Mouse (Mus musculus) myocyte (in vitro differentiated cells): ENCODE data around the gene Ucn. TPM values are rescaled to one million over a fixed set of nuclear protein-coding genes. Genes with fewer than 3 reads are reported as not detected.

Source experiments
- H3K27me3 ChIP-seq: one replicate; pipeline ENCODE4 v1.6.1; 2011; ENCODE audit not compliant: control insufficient read depth, insufficient read depth, insufficient read length
- H3K36me3 ChIP-seq: one replicate; pipeline ENCODE4 v1.6.1; 2011; ENCODE audit not compliant: control insufficient read depth, insufficient read depth
- H3K4me2 ChIP-seq: one replicate; pipeline ENCODE4 v1.6.1; 2011; ENCODE audit warnings: low read depth, control low read depth
- H3K4me3 ChIP-seq: one replicate; pipeline ENCODE4 v1.5.1; 2011; ENCODE audit warnings: mild to moderate bottlenecking, control low read depth, moderate library complexity
- H3K79me2 ChIP-seq: one replicate; pipeline ENCODE4 v1.6.1; 2011; ENCODE audit not compliant: control insufficient read depth, insufficient read depth
- H3ac ChIP-seq: one replicate; pipeline ENCODE4 v1.6.1; 2011; ENCODE audit not compliant: control insufficient read depth, insufficient read length
- CEBPB ChIP-seq: IDR thresholded peaks from 2 replicates; pipeline ENCODE4 v1.6.1; 2011; ENCODE audit warnings: mild to moderate bottlenecking, moderate library complexity; ENCODE audit not compliant: poor library complexity, insufficient read depth, severe bottlenecking
- E2F4 ChIP-seq: IDR thresholded peaks from one replicate; pipeline ENCODE4 v1.6.1; 2011; ENCODE audit warnings: mild to moderate bottlenecking, control low read depth, moderate library complexity; ENCODE audit not compliant: insufficient read depth
- MAX ChIP-seq: IDR thresholded peaks from one replicate; pipeline ENCODE4 v1.6.1; 2011; ENCODE audit warnings: low read depth, mild to moderate bottlenecking, control low read depth
- MYOD1 ChIP-seq, 3 experiments: IDR thresholded peaks; one replicate each; pipeline ENCODE4 v1.6.1; 2011; ENCODE audit warnings: control low read depth in 2 of 3, low read depth in 2 of 3, mild to moderate bottlenecking in 2 of 3, moderate library complexity in 1 of 3; ENCODE audit not compliant: insufficient read length in 2 of 3, control insufficient read depth in 1 of 3
- MYOG ChIP-seq, 3 experiments: IDR thresholded peaks; one replicate each; pipeline ENCODE4 v1.6.1; 2011; ENCODE audit warnings: control low read depth in 2 of 3, low read depth in 2 of 3, mild to moderate bottlenecking in 2 of 3; ENCODE audit not compliant: insufficient read length in 2 of 3, control insufficient read depth in 1 of 3, insufficient read depth in 1 of 3
- POLR2A ChIP-seq: IDR thresholded peaks from one replicate; pipeline ENCODE4 v1.6.1; 2011; ENCODE audit warnings: low read depth, mild to moderate bottlenecking, control low read depth, moderate library complexity; ENCODE audit not compliant: insufficient read length
- POLR2AphosphoS2 ChIP-seq: IDR thresholded peaks from one replicate; pipeline ENCODE4 v1.6.1; 2011; ENCODE audit warnings: low read depth, control low read depth; ENCODE audit not compliant: insufficient read length
- REST ChIP-seq: IDR thresholded peaks from one replicate; pipeline ENCODE4 v1.6.1; 2011; ENCODE audit warnings: mild to moderate bottlenecking, control low read depth, moderate library complexity; ENCODE audit not compliant: insufficient read depth, insufficient read length
- SRF ChIP-seq: IDR thresholded peaks from one replicate; pipeline ENCODE4 v1.6.1; 2011; ENCODE audit warnings: low read depth; ENCODE audit not compliant: control insufficient read depth, insufficient read length
- TCF12 ChIP-seq: IDR thresholded peaks from one replicate; pipeline ENCODE4 v1.6.1; 2011; ENCODE audit warnings: mild to moderate bottlenecking, control low read depth; ENCODE audit not compliant: poor library complexity, insufficient read depth, severe bottlenecking
- TCF3 ChIP-seq: IDR thresholded peaks from one replicate; pipeline ENCODE4 v1.6.1; 2011; ENCODE audit warnings: low read depth, control low read depth; ENCODE audit not compliant: insufficient read length
- USF1 ChIP-seq: IDR thresholded peaks from one replicate; pipeline ENCODE4 v1.6.1; 2011; ENCODE audit warnings: low read depth, mild to moderate bottlenecking, control low read depth, moderate library complexity
- polyA plus RNA-seq: library from polyadenylated mRNA; unstranded; fragments of >200 nt; fragmentation: generic; extraction: Trizol; gene quantifications from one replicate; pipeline ENCODE4 v1.2.1, GENCODE M21; 2012; ENCODE audit warnings: missing spikeins

The Ucn gene
- polyA plus RNA-seq, 1 experiment = 0.78 TPM

GRCm38 (mm10) chr5:31136730-31137424 is 1.8 kb downstream of the Ucn start:
- H3K27me3 ChIP-seq = peaks cover 24% of the 10 kb centered on the region
- H3K36me3 ChIP-seq = no peaks in the 10 kb centered on the region
- TF ChIP-seq CEBPB (no peak), POLR2AphosphoS2 (no peak), SRF (no peak), E2F4 (no peak), MYOD1 (IDR thresholded peaks at IDR 0.05; ENCODE audit: control insufficient read depth in 1 of 3, insufficient read length in 2 of 3, low read depth in 2 of 3) (no peak), REST (no peak), TCF3 (no peak), MAX (no peak), USF1 (no peak), TCF12 (no peak), MYOG (IDR thresholded peaks at IDR 0.05; ENCODE audit: control insufficient read depth in 1 of 3, insufficient read depth in 1 of 3, insufficient read length in 2 of 3, low read depth in 2 of 3) (no peak), POLR2A (no peak)
- H3ac ChIP-seq = no peak overlapping the region
- H3K4me3 ChIP-seq = no peak overlapping the region
- no peaks in the 10 kb centered on the region for H3K79me2 ChIP-seq
- H3K4me2 ChIP-seq = no peak overlapping the region

- TF ChIP-seq TCF3 (no peak), POLR2AphosphoS2 (no peak)
- H3K36me3 ChIP-seq = no peaks in the 10 kb centered on the region
- H3ac ChIP-seq = no peak overlapping the region
- no peak overlapping the region for H3K4me3 ChIP-seq
- H3K27me3 ChIP-seq = peaks cover 5% of the 10 kb centered on the region
- H3K79me2 ChIP-seq = no peaks in the 10 kb centered on the region
- no peak overlapping the region for H3K4me2 ChIP-seq
Measured at GRCm38 (mm10) chr5:31126050-31126449, 12.6 kb downstream of the Ucn start.

GRCm38 (mm10) chr5:31123481-31123880 is 15.1 kb downstream of the Ucn start:
- H3K4me3 ChIP-seq = no peak overlapping the region
- no peaks in the 10 kb centered on the region for H3K27me3 ChIP-seq
- TF ChIP-seq POLR2AphosphoS2 (no peak), POLR2A (no peak), CEBPB (no peak), SRF (no peak), MYOG (IDR thresholded peaks at IDR 0.05; ENCODE audit: control insufficient read depth in 1 of 3, insufficient read depth in 1 of 3, insufficient read length in 2 of 3, low read depth in 2 of 3) (no peak), MAX (no peak), USF1 (no peak), MYOD1 (IDR thresholded peaks at IDR 0.05; ENCODE audit: control insufficient read depth in 1 of 3, insufficient read length in 2 of 3, low read depth in 2 of 3) (no peak)
- H3K4me2 ChIP-seq = no peak overlapping the region
- peaks cover 9% of the 10 kb centered on the region for H3K79me2 ChIP-seq
- H3K36me3 ChIP-seq = no peaks in the 10 kb centered on the region
- no peak overlapping the region for H3ac ChIP-seq

GRCm38 (mm10) chr5:31121111-31121510 is 17.5 kb downstream of the Ucn start:
- Histone ChIP-seq H3ac (no peak overlapping the region), H3K4me3 (no peak overlapping the region), H3K27me3 (no peaks in the 10 kb centered on the region), H3K79me2 (peaks cover 9% of the 10 kb centered on the region), H3K36me3 (no peaks in the 10 kb centered on the region), H3K4me2 (peak overlapping the region; percentile 50)
- TF ChIP-seq POLR2A (no peak), TCF3 (no peak), SRF (no peak), TCF12 (no peak), MYOG (IDR thresholded peaks at IDR 0.05; ENCODE audit: control insufficient read depth in 1 of 3, insufficient read depth in 1 of 3, insufficient read length in 2 of 3, low read depth in 2 of 3) (no peak), REST (no peak), CEBPB (no peak), USF1 (no peak), POLR2AphosphoS2 (no peak), MAX (no peak), MYOD1 (IDR thresholded peaks at IDR 0.05; ENCODE audit: control insufficient read depth in 1 of 3, insufficient read length in 2 of 3, low read depth in 2 of 3) (no peak), E2F4 (no peak)

GRCm38 (mm10) chr5:31116912-31117311 is 21.7 kb downstream of the Ucn start:
- H3K79me2 ChIP-seq = peaks cover 9% of the 10 kb centered on the region
- no peaks in the 10 kb centered on the region for H3K27me3 ChIP-seq
- TF ChIP-seq POLR2AphosphoS2 (no peak), REST (no peak), CEBPB (no peak), POLR2A (peak; percentile 16)
- no peak overlapping the region for H3ac ChIP-seq
- H3K4me2 ChIP-seq = peak overlapping the region; percentile 55
- peak overlapping the region; percentile 33 for H3K4me3 ChIP-seq
- H3K36me3 ChIP-seq = no peaks in the 10 kb centered on the region
